Mouse (Mus musculus): ENCODE measurements around the gene Tmem56.

The Tmem56 gene

GRCm38 (mm10) chr3:121240362-121241040 is 42.4 kb downstream of the Tmem56 start:
- no peak for DNase-seq (ENCODE audit: low spot score)

GRCm38 (mm10) chr3:121239096-121239495 is 43.8 kb downstream of the Tmem56 start:
- DNase-seq (ENCODE audit: low spot score): no peak

GRCm38 (mm10) chr3:121224763-121225162 is 58.1 kb downstream of the Tmem56 start:
- no peak for DNase-seq (ENCODE audit: low spot score)

- no peak for DNase-seq (ENCODE audit: low spot score)
Observed at GRCm38 (mm10) chr3:121224185-121224584, 58.7 kb downstream of the Tmem56 start.

- DNase-seq (ENCODE audit: low spot score): no peak
Observed at GRCm38 (mm10) chr3:121221987-121222386, 60.9 kb downstream of the Tmem56 start.

GRCm38 (mm10) chr3:121217011-121217410 is 65.9 kb downstream of the Tmem56 start:
- no peak for DNase-seq (ENCODE audit: low spot score)

- DNase-seq (ENCODE audit: low spot score): no peak
Observed at GRCm38 (mm10) chr3:121213501-121213900, 69.4 kb downstream of the Tmem56 start.

- DNase-seq (ENCODE audit: low spot score): no peak
Observed at GRCm38 (mm10) chr3:121212156-121212555, 70.7 kb downstream of the Tmem56 start.

- DNase-seq (ENCODE audit: low spot score): no peak
Observed at GRCm38 (mm10) chr3:121208994-121209393, 73.9 kb downstream of the Tmem56 start.

- DNase-seq (ENCODE audit: low spot score): no peak
Observed at GRCm38 (mm10) chr3:121206202-121206882, 76.6 kb downstream of the Tmem56 start.

- no peak for DNase-seq (ENCODE audit: low spot score)
Observed at GRCm38 (mm10) chr3:121202638-121203037, 80.3 kb downstream of the Tmem56 start.

GRCm38 (mm10) chr3:121201012-121201747 is 81.7 kb downstream of the Tmem56 start:
- DNase-seq (ENCODE audit: low spot score): no peak

- no peak for DNase-seq (ENCODE audit: low spot score)
Observed at GRCm38 (mm10) chr3:121189199-121189598, 93.7 kb downstream of the Tmem56 start.

GRCm38 (mm10) chr3:121187510-121187909 is 95.4 kb downstream of the Tmem56 start:
- DNase-seq (ENCODE audit: low spot score): no peak

- no peak for DNase-seq (ENCODE audit: low spot score)
Observed at GRCm38 (mm10) chr3:121186925-121187324, 96.0 kb downstream of the Tmem56 start.

GRCm38 (mm10) chr3:121185197-121185596 is 97.7 kb downstream of the Tmem56 start:
- DNase-seq (ENCODE audit: low spot score): no peak

- no peak for DNase-seq (ENCODE audit: low spot score)
Observed at GRCm38 (mm10) chr3:121176011-121176410, 106.9 kb downstream of the Tmem56 start.

- DNase-seq (ENCODE audit: low spot score): no peak
Observed at GRCm38 (mm10) chr3:121174248-121174945, 108.5 kb downstream of the Tmem56 start.

- DNase-seq (ENCODE audit: low spot score): no peak
Observed at GRCm38 (mm10) chr3:121172718-121173117, 110.2 kb downstream of the Tmem56 start.

- no peak for DNase-seq (ENCODE audit: low spot score)
Observed at GRCm38 (mm10) chr3:121171872-121172265, 111.0 kb downstream of the Tmem56 start.

GRCm38 (mm10) chr3:121171243-121171871 is 111.5 kb downstream of the Tmem56 start, which contains the start of gene Rwdd3:
Gene Rwdd3, minus strand, starts transcription at chr3:121171695.
- peak; percentile 90 for DNase-seq (ENCODE audit: low spot score)

GRCm38 (mm10) chr3:121170631-121171030 is 112.3 kb downstream of the Tmem56 start:
- DNase-seq (ENCODE audit: low spot score): no peak

Measured in urinary bladder, postnatal 14 days (tissue).